Mouse (Mus musculus) heart, embryonic 10.5 days (tissue): ENCODE measurements at regions not wholly inside any gene's neighbourhood (a gene's known extent, or its start where the extent isn't known, plus 50 kb on each side); places are given as distances from the start of the nearest gene placed in this dataset.

Experiments
- DNase-seq: peaks from one replicate; pipeline ENCODE4 v3.0.0-alpha.2; 2017; ENCODE audit warnings: low spot score
- H3K27ac ChIP-seq: fragments of 300-500 bp; sonication (generic); 2 replicates; pipeline ENCODE4 v1.5.1; 2016; ENCODE audit warnings: mild to moderate bottlenecking
- H3K27me3 ChIP-seq: fragments of 300-500 bp; sonication (generic); 2 replicates; pipeline ENCODE4 v1.6.1; 2016; ENCODE audit warnings: mild to moderate bottlenecking; ENCODE audit not compliant: poor library complexity, insufficient read depth, severe bottlenecking
- H3K36me3 ChIP-seq: fragments of 300-500 bp; sonication (generic); 2 replicates; pipeline ENCODE4 v1.6.1; 2016; ENCODE audit warnings: mild to moderate bottlenecking, moderate library complexity
- H3K4me1 ChIP-seq: fragments of 300-500 bp; sonication (generic); 2 replicates; pipeline ENCODE4 v1.6.1; 2016; ENCODE audit warnings: mild to moderate bottlenecking
- H3K4me3 ChIP-seq: fragments of 300-500 bp; sonication (generic); 2 replicates; pipeline ENCODE4 v1.5.1; 2016; ENCODE audit warnings: mild to moderate bottlenecking, moderate library complexity
- H3K9me3 ChIP-seq: fragments of 300-500 bp; sonication (generic); 2 replicates; pipeline ENCODE4 v1.6.1; 2016; ENCODE audit warnings: mild to moderate bottlenecking, moderate library complexity
- WGBS: fragments of 180-500 bp; shearing (Covaris S2); methylation state at CpG from one replicate; pipeline ENCODE4 v1.1.7; 2016; 5-methylcytosine and 5-hydroxymethylcytosine counted together

DNA sequence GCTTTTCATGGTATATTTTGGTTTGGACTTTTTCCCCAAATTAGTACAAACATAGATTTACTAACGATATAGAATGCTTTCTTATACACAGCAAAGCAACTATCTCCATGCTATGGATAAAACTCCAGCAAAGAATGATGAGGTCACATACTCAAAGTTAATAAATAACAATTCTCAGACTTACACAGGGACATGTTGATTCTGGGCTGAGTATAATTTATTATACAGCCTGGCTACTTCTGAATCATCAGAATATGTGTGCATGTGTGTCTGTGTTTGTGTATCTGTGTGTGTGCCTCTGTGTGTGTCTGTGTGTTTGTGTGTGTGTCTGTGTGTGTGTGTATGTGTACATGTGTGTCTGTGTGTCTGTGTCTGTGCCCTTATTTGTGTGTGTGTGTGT is 314.1 kb upstream of the N6amt1 start:
- no peaks in the 10 kb centered on the region for H3K36me3 ChIP-seq
- 76% methylated on average over 1 of the region's 1 CpGs for WGBS

GRCm38 (mm10) chr16:87037061-87037460 is 316.9 kb upstream of the N6amt1 start:
- no peaks in the 10 kb centered on the region for H3K36me3 ChIP-seq
- H3K27ac ChIP-seq = no peak overlapping the region
- DNase-seq = no peak
- no peaks in the 10 kb centered on the region for H3K27me3 ChIP-seq
- H3K4me1 ChIP-seq = no peaks in the 10 kb centered on the region
- no peak overlapping the region for H3K4me3 ChIP-seq
- 68% methylated on average over 6 of the region's 6 CpGs for WGBS
- no peaks in the 10 kb centered on the region for H3K9me3 ChIP-seq

More for the DNA sequence above, 314.1 kb upstream of the N6amt1 start:
- H3K27me3 ChIP-seq = no peaks in the 10 kb centered on the region
- no peaks in the 10 kb centered on the region for H3K9me3 ChIP-seq
- H3K27ac ChIP-seq = no peak overlapping the region
- DNase-seq = no peak
- H3K4me1 ChIP-seq = no peaks in the 10 kb centered on the region
- no peak overlapping the region for H3K4me3 ChIP-seq

GRCm38 (mm10) chr16:87031836-87032235 is 322.1 kb upstream of the N6amt1 start:
- Histone ChIP-seq H3K4me1 (no peaks in the 10 kb centered on the region), H3K9me3 (no peaks in the 10 kb centered on the region), H3K4me3 (no peak overlapping the region), H3K36me3 (no peaks in the 10 kb centered on the region), H3K27ac (no peak overlapping the region), H3K27me3 (no peaks in the 10 kb centered on the region)
- DNase-seq = no peak
- WGBS = 70% methylated on average over 3 of the region's 3 CpGs

GRCm38 (mm10) chr16:87028516-87029145 is 325.4 kb upstream of the N6amt1 start:
- Histone ChIP-seq H3K4me3 (no peak overlapping the region), H3K36me3 (no peaks in the 10 kb centered on the region), H3K4me1 (no peaks in the 10 kb centered on the region), H3K27me3 (no peaks in the 10 kb centered on the region), H3K27ac (no peak overlapping the region), H3K9me3 (no peaks in the 10 kb centered on the region)
- WGBS = 77% methylated on average over 5 of the region's 5 CpGs
- no peak for DNase-seq

DNA sequence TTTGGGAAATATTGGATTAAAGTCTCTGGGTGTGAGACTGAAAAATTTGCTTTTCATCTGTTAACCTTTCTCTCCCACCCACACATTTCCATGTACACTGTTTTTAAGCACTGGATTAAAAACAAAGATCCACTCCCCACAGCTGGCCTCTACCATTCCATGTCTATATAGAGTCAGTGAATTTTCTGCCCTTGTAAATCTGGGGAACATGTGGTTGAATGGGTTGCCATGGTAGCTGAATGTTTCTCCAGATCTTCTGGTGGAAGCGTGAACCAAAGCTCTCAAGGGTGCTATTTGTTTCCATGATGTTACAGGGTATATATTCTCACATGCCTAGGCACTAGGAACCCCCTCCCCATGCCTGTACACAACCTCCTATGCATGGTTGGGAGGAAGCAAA is 326.4 kb upstream of the N6amt1 start:
- Histone ChIP-seq H3K36me3 (no peaks in the 10 kb centered on the region), H3K27me3 (no peaks in the 10 kb centered on the region), H3K4me3 (no peak overlapping the region), H3K4me1 (no peaks in the 10 kb centered on the region), H3K9me3 (no peaks in the 10 kb centered on the region), H3K27ac (no peak overlapping the region)
- WGBS = 86% methylated on average over 1 of the region's 1 CpGs
- no peak for DNase-seq

GRCm38 (mm10) chr16:87022041-87022440 is 331.9 kb upstream of the N6amt1 start:
- Histone ChIP-seq H3K36me3 (no peaks in the 10 kb centered on the region), H3K27ac (no peak overlapping the region), H3K4me1 (no peaks in the 10 kb centered on the region), H3K9me3 (no peaks in the 10 kb centered on the region), H3K27me3 (no peaks in the 10 kb centered on the region), H3K4me3 (no peak overlapping the region)
- DNase-seq = no peak
- 83% methylated on average over 4 of the region's 4 CpGs for WGBS

DNA sequence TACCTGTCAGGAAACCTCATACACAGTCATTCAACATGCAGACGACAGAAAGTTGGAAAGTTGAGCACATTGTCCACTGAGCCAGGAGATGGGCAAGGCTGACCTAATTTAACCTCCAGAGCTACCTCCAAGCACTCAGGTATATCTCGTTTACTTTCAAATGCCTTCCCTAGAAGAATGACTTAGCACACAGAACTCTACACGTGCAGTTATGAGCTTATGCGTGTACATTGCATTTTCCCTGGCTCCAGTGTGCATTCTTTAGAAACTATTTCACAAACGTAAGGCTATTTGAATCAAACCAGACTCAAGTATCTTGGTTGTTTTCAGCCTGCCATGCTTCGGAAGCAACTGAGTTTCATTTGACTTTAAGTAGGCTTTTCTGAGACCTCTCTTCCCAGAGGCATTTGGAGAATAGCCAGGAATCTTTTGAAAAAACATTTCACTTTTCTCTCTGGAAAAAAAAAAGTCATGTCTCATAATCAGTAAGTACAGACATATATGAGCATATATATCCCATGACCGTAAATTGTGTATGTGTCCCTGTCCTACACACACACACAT is 336.8 kb upstream of the N6amt1 start:
- H3K4me3 ChIP-seq = no peak overlapping the region
- WGBS = 87% methylated on average over 7 of the region's 7 CpGs
- H3K36me3 ChIP-seq = no peaks in the 10 kb centered on the region
- H3K9me3 ChIP-seq = no peaks in the 10 kb centered on the region
- DNase-seq = no peak
- H3K4me1 ChIP-seq = no peaks in the 10 kb centered on the region
- no peaks in the 10 kb centered on the region for H3K27me3 ChIP-seq
- H3K27ac ChIP-seq = no peak overlapping the region

DNA sequence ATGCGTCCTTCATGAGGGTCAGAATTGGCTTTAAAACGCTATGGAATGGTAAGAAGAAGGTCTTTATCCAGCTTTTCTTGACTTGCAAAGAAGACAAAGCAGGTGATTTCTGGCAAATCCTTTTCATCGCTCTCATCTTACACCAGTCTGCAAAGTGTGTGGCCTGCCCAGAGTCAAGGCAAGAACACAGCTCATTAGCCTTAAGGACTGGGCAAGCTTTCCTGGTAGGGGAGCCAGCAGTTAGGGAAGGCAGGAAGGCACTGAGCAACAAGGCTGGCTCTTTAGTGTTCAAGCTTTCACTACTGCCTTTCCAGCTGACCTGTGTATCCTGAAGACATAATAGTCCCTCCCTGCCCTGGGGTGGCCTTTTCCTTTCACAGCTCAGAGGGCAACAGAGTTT is 352.4 kb upstream of the N6amt1 start:
- H3K4me1 ChIP-seq = no peaks in the 10 kb centered on the region
- no peaks in the 10 kb centered on the region for H3K36me3 ChIP-seq
- no peaks in the 10 kb centered on the region for H3K9me3 ChIP-seq
- no peak overlapping the region for H3K27ac ChIP-seq
- no peak for DNase-seq
- no peak overlapping the region for H3K4me3 ChIP-seq
- no peaks in the 10 kb centered on the region for H3K27me3 ChIP-seq
- 74% methylated on average over 3 of the region's 3 CpGs for WGBS

- Histone ChIP-seq H3K27ac (no peak overlapping the region), H3K27me3 (no peaks in the 10 kb centered on the region), H3K4me3 (no peak overlapping the region), H3K36me3 (no peaks in the 10 kb centered on the region), H3K4me1 (no peaks in the 10 kb centered on the region), H3K9me3 (no peaks in the 10 kb centered on the region)
- no peak for DNase-seq
- WGBS = 68% methylated on average over 3 of the region's 3 CpGs
These were observed 352.9 kb upstream of the N6amt1 start for GRCm38 (mm10) chr16:87001135-87001534.

DNA sequence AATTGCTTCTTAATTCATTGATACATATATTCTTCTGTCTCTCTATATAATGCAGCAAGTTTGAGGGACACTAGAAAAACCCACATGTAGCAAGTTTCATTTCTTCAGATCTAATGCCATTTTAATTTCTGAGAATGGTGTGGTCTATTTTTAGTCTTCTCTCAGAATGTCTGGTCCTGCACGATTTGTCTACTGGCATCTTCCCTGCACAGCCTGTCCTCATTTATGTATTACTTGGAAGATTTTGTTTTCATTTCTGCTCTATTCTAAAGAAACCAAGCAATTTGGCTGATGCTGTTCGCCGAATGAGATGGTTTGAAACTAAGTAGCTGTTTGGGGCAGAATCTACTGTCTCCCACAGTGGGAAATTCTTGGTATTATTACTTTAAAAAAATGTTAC is 382.3 kb upstream of the N6amt1 start:
- Histone ChIP-seq H3K4me3 (no peak overlapping the region), H3K9me3 (no peaks in the 10 kb centered on the region), H3K27me3 (no peaks in the 10 kb centered on the region), H3K27ac (no peak overlapping the region), H3K4me1 (no peaks in the 10 kb centered on the region), H3K36me3 (no peaks in the 10 kb centered on the region)
- 79% methylated on average over 3 of the region's 3 CpGs for WGBS
- no peak for DNase-seq

DNA sequence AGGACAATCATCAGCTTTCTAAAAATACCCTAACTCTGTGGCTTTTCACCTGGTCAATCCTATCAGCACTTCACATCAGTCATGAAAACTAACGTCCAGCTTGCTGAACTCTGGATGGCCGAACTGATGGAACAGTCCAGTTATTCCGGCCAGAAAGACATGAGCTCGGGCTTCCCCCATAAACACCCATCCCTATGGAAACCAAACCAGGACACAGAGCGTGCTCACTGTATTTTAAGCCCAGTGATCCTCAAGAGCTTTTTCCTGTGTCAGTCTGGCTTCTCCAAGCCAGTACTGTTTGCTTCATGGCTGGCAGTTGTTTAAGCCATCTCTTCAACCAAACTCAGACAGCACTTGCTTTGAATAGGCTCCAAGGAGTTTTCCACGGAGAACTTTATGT is 404.3 kb upstream of the N6amt1 start:
- no peaks in the 10 kb centered on the region for H3K4me1 ChIP-seq
- no peak overlapping the region for H3K27ac ChIP-seq
- H3K4me3 ChIP-seq = no peak overlapping the region
- no peaks in the 10 kb centered on the region for H3K36me3 ChIP-seq
- no peaks in the 10 kb centered on the region for H3K27me3 ChIP-seq
- H3K9me3 ChIP-seq = no peaks in the 10 kb centered on the region
- 74% methylated on average over 6 of the region's 6 CpGs for WGBS
- DNase-seq = no peak

DNA sequence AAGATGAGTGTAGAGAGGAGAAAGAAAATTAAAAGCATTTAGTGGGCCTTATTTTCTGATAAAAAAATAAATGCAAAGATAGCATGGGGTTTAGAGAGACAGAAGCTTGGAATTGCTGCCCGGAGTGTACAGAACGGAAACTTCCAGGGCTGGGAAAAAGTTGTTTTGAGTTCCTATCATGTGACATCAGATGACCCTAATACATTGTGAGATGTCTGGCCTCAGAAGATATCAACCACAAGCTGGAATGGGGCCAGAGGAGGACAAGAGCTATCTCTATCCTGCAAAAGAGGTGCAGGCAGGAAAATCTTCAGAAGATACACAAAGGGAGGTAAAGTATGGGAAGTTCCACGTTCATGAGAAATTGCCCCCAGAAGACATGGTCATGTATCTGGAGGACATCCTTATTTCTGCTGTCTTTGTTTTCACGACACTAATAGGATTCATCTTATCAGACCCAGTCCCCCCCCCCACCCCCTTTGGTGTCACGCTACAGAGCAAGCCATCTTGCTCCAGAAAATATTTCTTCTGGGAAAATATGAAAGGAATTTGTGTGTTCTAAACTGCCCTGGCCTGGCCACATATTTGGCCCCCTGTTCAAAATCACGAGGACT is 408.3 kb upstream of the N6amt1 start:
- Histone ChIP-seq H3K4me1 (no peaks in the 10 kb centered on the region), H3K27me3 (no peaks in the 10 kb centered on the region), H3K9me3 (no peaks in the 10 kb centered on the region), H3K36me3 (no peaks in the 10 kb centered on the region), H3K27ac (no peak overlapping the region), H3K4me3 (no peak overlapping the region)
- 54% methylated on average over 6 of the region's 6 CpGs for WGBS
- no peak for DNase-seq

DNA sequence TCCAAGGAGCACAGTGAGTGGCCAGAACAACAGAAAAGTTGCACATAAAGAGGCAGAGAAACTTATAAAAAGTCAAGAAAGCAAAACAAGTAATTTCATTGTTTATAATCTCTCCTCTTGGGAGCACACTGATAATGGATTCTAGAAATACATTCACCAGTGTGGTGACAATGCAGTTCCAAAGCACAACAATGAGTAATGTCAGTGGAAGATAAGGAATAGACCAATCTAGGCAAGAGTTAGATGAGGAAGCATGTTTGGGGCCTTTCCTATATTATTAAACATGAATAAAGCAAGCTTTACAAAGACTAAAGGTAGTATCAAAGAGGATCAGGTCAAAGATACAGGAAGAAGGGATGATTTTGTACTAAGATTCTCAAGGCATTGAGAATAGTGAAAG is 408.9 kb upstream of the N6amt1 start:
- Histone ChIP-seq H3K4me1 (no peaks in the 10 kb centered on the region), H3K9me3 (no peaks in the 10 kb centered on the region), H3K27ac (no peak overlapping the region), H3K4me3 (no peak overlapping the region), H3K27me3 (no peaks in the 10 kb centered on the region), H3K36me3 (no peaks in the 10 kb centered on the region)
- no peak for DNase-seq

- Histone ChIP-seq H3K4me3 (no peak overlapping the region), H3K36me3 (no peaks in the 10 kb centered on the region), H3K27ac (no peak overlapping the region), H3K4me1 (no peaks in the 10 kb centered on the region), H3K9me3 (no peaks in the 10 kb centered on the region), H3K27me3 (no peaks in the 10 kb centered on the region)
- WGBS = 79% methylated on average over 2 of the region's 2 CpGs
- no peak for DNase-seq
These were observed 419.0 kb upstream of the N6amt1 start for GRCm38 (mm10) chr16:86934989-86935388.
